Mouse (Mus musculus) forebrain, embryonic 12.5 days (tissue): ENCODE measurements around the gene Samsn1. TPM values are rescaled to one million over a fixed set of nuclear protein-coding genes. Genes with fewer than 3 reads are reported as not detected.

Experiments used
- ATAC-seq: fragments of 200-750 bp; cut with Nextera tagmentation; 2 replicates; pipeline ENCODE4 v1.8.0; 2017; ENCODE audit warnings: moderate TSS enrichment; ENCODE audit not compliant: low FRiP score
- H3K27ac ChIP-seq: fragments of 300-500 bp; sonication (generic); 2 replicates; pipeline ENCODE4 v1.5.1; 2016; ENCODE audit warnings: mild to moderate bottlenecking
- H3K27me3 ChIP-seq: fragments of 300-500 bp; sonication (generic); 2 replicates; pipeline ENCODE4 v1.6.1; 2016; ENCODE audit warnings: mild to moderate bottlenecking
- H3K36me3 ChIP-seq: fragments of 300-500 bp; sonication (generic); replicated peaks from 2 replicates; pipeline ENCODE4 v1.6.1; 2016; ENCODE audit warnings: mild to moderate bottlenecking
- H3K4me1 ChIP-seq: fragments of 300-500 bp; sonication (generic); 2 replicates; pipeline ENCODE4 v1.6.1; 2016
- H3K4me2 ChIP-seq: fragments of 300-500 bp; sonication (generic); 2 replicates; pipeline ENCODE4 v1.6.1; 2016; ENCODE audit warnings: mild to moderate bottlenecking, moderate library complexity
- H3K4me3 ChIP-seq: fragments of 300-500 bp; sonication (generic); replicated peaks from 2 replicates; pipeline ENCODE4 v1.5.1; 2016; ENCODE audit warnings: mild to moderate bottlenecking
- H3K9ac ChIP-seq: fragments of 300-500 bp; sonication (generic); 2 replicates; pipeline ENCODE4 v1.6.1; 2016; ENCODE audit warnings: mild to moderate bottlenecking
- H3K9me3 ChIP-seq: fragments of 300-500 bp; sonication (generic); 2 replicates; pipeline ENCODE4 v1.6.1; 2016
- WGBS: fragments of 180-500 bp; shearing (Covaris S2); methylation state at CpG from one replicate; pipeline ENCODE4 v1.1.7; 2016; 5-methylcytosine and 5-hydroxymethylcytosine counted together
- polyA plus RNA-seq: library from polyadenylated mRNA; unstranded; fragments of >200 nt; fragmentation: Nextera tagmentation; extraction: Ambion mirVana; gene quantifications from 2 replicates; pipeline ENCODE4 v1.2.1, GENCODE M21; 2016

Samsn1 gene
- 1.0 and 1.5 TPM in 2 replicates for polyA plus RNA-seq

- Histone ChIP-seq H3K9ac (no peak within 1 kb of the TSS), H3K4me3 (no peak within 1 kb of the TSS), H3K4me1 (no peaks in the 10 kb centered on the region), H3K9me3 (no peaks in the 10 kb centered on the region), H3K27me3 (no peaks in the 10 kb centered on the region), H3K27ac (no peak within 1 kb of the TSS), H3K4me2 (no peak within 1 kb of the TSS), H3K36me3 (no peaks in the 10 kb centered on the region)
- ATAC-seq, result no peak
- 69% methylated on average over 7 of the region's 7 CpGs for WGBS
Measured at GRCm38 (mm10) chr16:76022181-76022580, at the start of gene Samsn1. Gene Samsn1, minus strand, starts transcription at chr16:76022281.

GRCm38 (mm10) chr16:76066082-76066635 is 44.1 kb upstream of the Samsn1 start:
- ATAC-seq, result no peak
- Histone ChIP-seq H3K27ac (no peak overlapping the region), H3K27me3 (no peaks in the 10 kb centered on the region), H3K4me2 (no peak overlapping the region), H3K4me1 (no peaks in the 10 kb centered on the region), H3K36me3 (no peaks in the 10 kb centered on the region), H3K9ac (no peak overlapping the region), H3K4me3 (no peak overlapping the region), H3K9me3 (no peaks in the 10 kb centered on the region)
- 93% methylated on average over 14 of the region's 14 CpGs for WGBS

- no peak overlapping the region for H3K4me2 ChIP-seq
- ATAC-seq, result no peak
- no peaks in the 10 kb centered on the region for H3K36me3 ChIP-seq
- no peaks in the 10 kb centered on the region for H3K4me1 ChIP-seq
- no peak overlapping the region for H3K4me3 ChIP-seq
- 95% methylated on average over 7 of the region's 7 CpGs for WGBS
- H3K9ac ChIP-seq, result no peak overlapping the region
- H3K9me3 ChIP-seq, result no peaks in the 10 kb centered on the region
- no peaks in the 10 kb centered on the region for H3K27me3 ChIP-seq
- H3K27ac ChIP-seq, result no peak overlapping the region
Measured at GRCm38 (mm10) chr16:76054976-76055375, 32.9 kb upstream of the Samsn1 start.

- Histone ChIP-seq H3K27me3 (no peaks in the 10 kb centered on the region), H3K9ac (no peak overlapping the region), H3K4me2 (no peak overlapping the region), H3K27ac (no peak overlapping the region), H3K4me3 (no peak overlapping the region), H3K9me3 (no peaks in the 10 kb centered on the region), H3K36me3 (no peaks in the 10 kb centered on the region), H3K4me1 (no peaks in the 10 kb centered on the region)
- no peak for ATAC-seq
- 86% methylated on average over 4 of the region's 4 CpGs for WGBS
Measured at GRCm38 (mm10) chr16:76054079-76054478, 32.0 kb upstream of the Samsn1 start.

GRCm38 (mm10) chr16:76053537-76053936 is 31.5 kb upstream of the Samsn1 start:
- Histone ChIP-seq H3K4me1 (no peaks in the 10 kb centered on the region), H3K9me3 (no peaks in the 10 kb centered on the region), H3K27ac (no peak overlapping the region), H3K27me3 (no peaks in the 10 kb centered on the region), H3K4me3 (no peak overlapping the region), H3K9ac (no peak overlapping the region), H3K4me2 (no peak overlapping the region), H3K36me3 (no peaks in the 10 kb centered on the region)
- WGBS, result 95% methylated on average over 8 of the region's 8 CpGs
- no peak for ATAC-seq

GRCm38 (mm10) chr16:76047066-76047465 is 25.0 kb upstream of the Samsn1 start:
- WGBS, result 82% methylated on average over 3 of the region's 3 CpGs
- no peaks in the 10 kb centered on the region for H3K4me1 ChIP-seq
- H3K36me3 ChIP-seq, result no peaks in the 10 kb centered on the region
- no peak for ATAC-seq
- H3K9me3 ChIP-seq, result no peaks in the 10 kb centered on the region
- H3K9ac ChIP-seq, result no peak overlapping the region
- no peak overlapping the region for H3K4me3 ChIP-seq
- H3K4me2 ChIP-seq, result no peak overlapping the region
- no peak overlapping the region for H3K27ac ChIP-seq
- no peaks in the 10 kb centered on the region for H3K27me3 ChIP-seq

GRCm38 (mm10) chr16:76040319-76040945 is 18.4 kb upstream of the Samsn1 start:
- no peaks in the 10 kb centered on the region for H3K9me3 ChIP-seq
- no peak overlapping the region for H3K27ac ChIP-seq
- H3K4me3 ChIP-seq, result no peak overlapping the region
- no peak overlapping the region for H3K4me2 ChIP-seq
- no peaks in the 10 kb centered on the region for H3K36me3 ChIP-seq
- ATAC-seq, result no peak
- no peak overlapping the region for H3K9ac ChIP-seq
- no peaks in the 10 kb centered on the region for H3K4me1 ChIP-seq
- WGBS, result 88% methylated on average over 6 of the region's 6 CpGs
- no peaks in the 10 kb centered on the region for H3K27me3 ChIP-seq

- Histone ChIP-seq H3K9ac (no peak overlapping the region), H3K4me1 (no peaks in the 10 kb centered on the region), H3K4me3 (no peak overlapping the region), H3K4me2 (no peak overlapping the region), H3K27me3 (no peaks in the 10 kb centered on the region), H3K36me3 (no peaks in the 10 kb centered on the region), H3K27ac (no peak overlapping the region), H3K9me3 (no peaks in the 10 kb centered on the region)
- WGBS, result 55% methylated on average over 1 of the region's 1 CpGs
- no peak for ATAC-seq
Measured at GRCm38 (mm10) chr16:76019164-76019563, 2.9 kb downstream of the Samsn1 start.

- ATAC-seq, result no peak
- Histone ChIP-seq H3K4me2 (no peak overlapping the region), H3K27me3 (no peaks in the 10 kb centered on the region), H3K4me1 (no peaks in the 10 kb centered on the region), H3K27ac (no peak overlapping the region), H3K9me3 (no peaks in the 10 kb centered on the region), H3K36me3 (no peaks in the 10 kb centered on the region), H3K4me3 (no peak overlapping the region), H3K9ac (no peak overlapping the region)
- WGBS, result 93% methylated on average over 9 of the region's 9 CpGs
Measured at GRCm38 (mm10) chr16:76003812-76004389, 18.2 kb downstream of the Samsn1 start.

GRCm38 (mm10) chr16:76002870-76003572 is 19.1 kb downstream of the Samsn1 start:
- no peaks in the 10 kb centered on the region for H3K36me3 ChIP-seq
- ATAC-seq, result no peak
- H3K9me3 ChIP-seq, result no peaks in the 10 kb centered on the region
- H3K27ac ChIP-seq, result no peak overlapping the region
- H3K4me3 ChIP-seq, result no peak overlapping the region
- no peak overlapping the region for H3K4me2 ChIP-seq
- no peak overlapping the region for H3K9ac ChIP-seq
- H3K4me1 ChIP-seq, result no peaks in the 10 kb centered on the region
- WGBS, result 88% methylated on average over 3 of the region's 3 CpGs
- no peaks in the 10 kb centered on the region for H3K27me3 ChIP-seq

GRCm38 (mm10) chr16:76002287-76002686 is 19.8 kb downstream of the Samsn1 start:
- 90% methylated on average over 12 of the region's 12 CpGs for WGBS
- H3K4me2 ChIP-seq, result no peak overlapping the region
- ATAC-seq, result no peak
- H3K9ac ChIP-seq, result no peak overlapping the region
- H3K27me3 ChIP-seq, result no peaks in the 10 kb centered on the region
- H3K36me3 ChIP-seq, result no peaks in the 10 kb centered on the region
- no peak overlapping the region for H3K27ac ChIP-seq
- no peaks in the 10 kb centered on the region for H3K4me1 ChIP-seq
- no peaks in the 10 kb centered on the region for H3K9me3 ChIP-seq
- no peak overlapping the region for H3K4me3 ChIP-seq

GRCm38 (mm10) chr16:76001788-76002187 is 20.3 kb downstream of the Samsn1 start:
- Histone ChIP-seq H3K4me3 (no peak overlapping the region), H3K4me2 (no peak overlapping the region), H3K27ac (no peak overlapping the region), H3K27me3 (no peaks in the 10 kb centered on the region), H3K9ac (no peak overlapping the region), H3K9me3 (no peaks in the 10 kb centered on the region), H3K4me1 (no peaks in the 10 kb centered on the region), H3K36me3 (no peaks in the 10 kb centered on the region)
- no peak for ATAC-seq
- WGBS, result 54% methylated on average over 6 of the region's 6 CpGs
